Mouse (Mus musculus) kidney, postnatal 36 days (tissue): ENCODE measurements at regions not wholly inside any gene's neighbourhood (a gene's known extent, or its start where the extent isn't known, plus 50 kb on each side); places are given as distances from the start of the nearest gene placed in this dataset.

Experiments
- DNase-seq, 2 experiments: peaks; one replicate each; pipeline ENCODE4 v3.0.0; 2021 to 2022; ENCODE audit warnings: mixed read lengths in 2 of 2

- DNase-seq = no peak
These were observed 59.7 kb upstream of the Tgm3 start for GRCm38 (mm10) chr2:129952486-129952885.

- peak; percentile 6 to 18 for DNase-seq
These were observed 56.9 kb upstream of the Tgm3 start for GRCm38 (mm10) chr2:129955260-129955691.

GRCm38 (mm10) chr2:129958120-129958519 is 54.0 kb upstream of the Tgm3 start:
- no peak for DNase-seq

GRCm38 (mm10) chr2:129960364-129960763 is 51.8 kb upstream of the Tgm3 start:
- DNase-seq = peak in 1 of 2 experiments; percentile 4

GRCm38 (mm10) chr2:129961522-129961921 is 50.6 kb upstream of the Tgm3 start:
- no peak for DNase-seq
